Mouse (Mus musculus) adrenal gland, postnatal 14 days (tissue): ENCODE data around the gene Sestd1. TPM values are rescaled to one million over a fixed set of nuclear protein-coding genes. Genes with fewer than 3 reads are reported as not detected.

Source experiments
- DNase-seq: peaks from one replicate; pipeline ENCODE4 v3.0.0; 2021; ENCODE audit warnings: mixed read lengths
- total RNA-seq: library from RNA; stranded (reverse); gene quantifications from 2 replicates; pipeline ENCODE4 v1.2.3, GENCODE M21; 2021

Sestd1 gene
- total RNA-seq, 1 experiment from 2014 or later: 15.5 TPM

GRCm38 (mm10) chr2:77173366-77173765, 107.0 kb downstream of the Sestd1 start:
- no peak for DNase-seq

- DNase-seq: no peak
These were observed 108.1 kb downstream of the Sestd1 start for GRCm38 (mm10) chr2:77172241-77172671.

GRCm38 (mm10) chr2:77171444-77172240, 108.8 kb downstream of the Sestd1 start:
- no peak for DNase-seq

- DNase-seq: no peak
These were observed 109.7 kb downstream of the Sestd1 start, which contains the start of gene Ccdc141 for GRCm38 (mm10) chr2:77170633-77171105. Gene Ccdc141 (minus strand): TSS chr2:77170636.

GRCm38 (mm10) chr2:77169916-77170632, 110.3 kb downstream of the Sestd1 start:
- DNase-seq: peak; percentile 59

GRCm38 (mm10) chr2:77169218-77169617, 111.2 kb downstream of the Sestd1 start:
- DNase-seq: no peak

- no peak for DNase-seq
These were observed 111.6 kb downstream of the Sestd1 start for GRCm38 (mm10) chr2:77168781-77169180.

GRCm38 (mm10) chr2:77168081-77168685, 112.2 kb downstream of the Sestd1 start:
- no peak for DNase-seq

- DNase-seq: no peak
These were observed 114.0 kb downstream of the Sestd1 start for GRCm38 (mm10) chr2:77166366-77166765.

GRCm38 (mm10) chr2:77164662-77165061, 115.7 kb downstream of the Sestd1 start:
- DNase-seq: no peak

- DNase-seq: no peak
These were observed 117.0 kb downstream of the Sestd1 start for GRCm38 (mm10) chr2:77163381-77163780.

- no peak for DNase-seq
These were observed 118.3 kb downstream of the Sestd1 start for GRCm38 (mm10) chr2:77162135-77162534.

GRCm38 (mm10) chr2:77157546-77157945, 122.8 kb downstream of the Sestd1 start:
- DNase-seq: no peak

GRCm38 (mm10) chr2:77154080-77154479, 126.3 kb downstream of the Sestd1 start:
- no peak for DNase-seq

- DNase-seq: no peak
These were observed 129.1 kb downstream of the Sestd1 start for GRCm38 (mm10) chr2:77151255-77151654.

- DNase-seq: no peak
These were observed 130.8 kb downstream of the Sestd1 start for GRCm38 (mm10) chr2:77149576-77149975.

- DNase-seq: no peak
These were observed 132.2 kb downstream of the Sestd1 start for GRCm38 (mm10) chr2:77148215-77148614.

GRCm38 (mm10) chr2:77146968-77147367, 133.4 kb downstream of the Sestd1 start:
- no peak for DNase-seq

GRCm38 (mm10) chr2:77146291-77146690, 134.1 kb downstream of the Sestd1 start:
- DNase-seq: no peak

GRCm38 (mm10) chr2:77143536-77143935, 136.9 kb downstream of the Sestd1 start:
- DNase-seq: no peak

GRCm38 (mm10) chr2:77138879-77139278, 141.5 kb downstream of the Sestd1 start:
- DNase-seq: no peak

- DNase-seq: no peak
These were observed 145.5 kb downstream of the Sestd1 start for GRCm38 (mm10) chr2:77134906-77135305.

- no peak for DNase-seq
These were observed 147.0 kb downstream of the Sestd1 start for GRCm38 (mm10) chr2:77133407-77133806.
